Mouse (Mus musculus): ENCODE measurements around the gene Srgap3.

DNA sequence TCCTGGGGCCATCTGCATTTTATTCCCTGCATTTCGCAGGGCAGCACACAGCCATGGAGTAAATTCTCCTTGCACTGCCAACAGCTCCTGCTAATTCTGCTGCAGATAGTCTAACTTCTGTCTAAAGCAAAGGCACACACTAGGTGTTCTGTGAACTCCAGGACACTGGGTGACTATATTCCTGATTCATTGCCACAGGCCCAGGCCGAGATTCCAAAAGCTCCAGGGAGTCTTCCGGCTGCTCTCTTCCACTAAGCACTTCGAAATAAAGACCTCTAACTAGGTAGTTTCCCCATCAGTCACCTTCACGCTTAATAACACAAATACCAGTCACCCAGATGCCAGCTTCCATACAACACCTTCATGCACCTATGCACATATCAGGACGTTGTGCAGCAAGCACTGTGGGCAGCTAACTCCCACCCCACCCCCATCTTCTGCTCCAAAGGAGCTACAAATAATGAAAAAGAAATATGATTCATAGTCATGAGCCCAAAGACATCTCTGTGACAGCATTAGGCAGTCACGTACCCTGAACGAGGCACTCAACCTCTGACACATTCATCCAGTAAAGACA is 26.4 kb downstream of the Srgap3 start:
- TF ChIP-seq CTCF (IDR thresholded peaks at IDR 0.05; ENCODE audit: low read depth), result no peak
- TF ChIP-seq EP300 (IDR thresholded peaks at IDR 0.05; ENCODE audit: low read depth), result no peak

All from liver, postnatal 0 days (tissue).